Mouse (Mus musculus) left cerebral cortex, postnatal 36 days (tissue): Measurements from ENCODE around the gene Klk8. TPM values are rescaled to one million over a fixed set of nuclear protein-coding genes. Genes with fewer than 3 reads are reported as not detected.

Experiments
- DNase-seq, 2 experiments: peaks; one replicate each; pipeline ENCODE4 v3.0.0; 2021 to 2022; ENCODE audit warnings: low spot score in 2 of 2, mixed read lengths in 1 of 2
- intact Hi-C: fragments of 180-260 bp; cut with DNase I; formaldehyde crosslinking; loops from one replicate; pipeline ENCODE4 v1.15.1; 2025
- total RNA-seq, 2 experiments: library from RNA; stranded (reverse); gene quantifications; 2 replicates each; pipeline ENCODE4 v1.2.3; 2021

The Klk8 gene
- total RNA-seq, 2 experiments from 2014 or later = 1.3 to 3.6 TPM

GRCm38 (mm10) chr7:43785286-43785685 is 12.1 kb upstream of the Klk8 start:
- intact Hi-C loops = loop anchor here (10.0 kb wide), 1 partner anchor 90 kb away; no protein-coding TSS in a partner anchor
- no peak for DNase-seq

DNA sequence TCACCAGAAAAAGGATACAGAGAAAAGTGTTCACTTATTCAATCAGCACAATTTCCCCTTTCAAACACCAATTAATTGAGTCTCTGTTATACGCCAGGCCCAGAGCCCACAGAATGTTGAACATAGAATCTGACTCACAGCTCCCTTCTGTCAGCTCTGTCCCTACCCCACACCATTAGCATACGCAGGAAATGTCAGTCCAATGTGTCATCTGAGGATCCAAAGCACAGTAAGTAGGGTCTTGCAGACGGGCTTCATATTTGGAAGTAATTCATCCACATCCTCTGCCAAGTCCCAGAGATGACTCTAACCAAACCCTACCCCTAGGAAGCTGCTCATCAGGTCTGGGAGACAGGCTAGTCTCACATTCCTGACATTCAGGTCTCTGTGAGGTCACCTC is 9.3 kb upstream of the Klk8 start:
- no peak for DNase-seq
- intact Hi-C loops = loop anchor here (10.0 kb wide), 1 partner anchor 87 kb away; no protein-coding TSS in a partner anchor

GRCm38 (mm10) chr7:43789295-43789694 is 8.1 kb upstream of the Klk8 start:
- DNase-seq = no peak
- intact Hi-C loops = loop anchor here (10.0 kb wide), 1 partner anchor 86 kb away; no protein-coding TSS in a partner anchor

- DNase-seq = no peak
- intact Hi-C loops = no loop called here
Observed at GRCm38 (mm10) chr7:43791591-43791990, 5.8 kb upstream of the Klk8 start, which contains the start of gene Klk9. TSS of gene Klk9 (plus strand) at chr7:43791891.

DNA sequence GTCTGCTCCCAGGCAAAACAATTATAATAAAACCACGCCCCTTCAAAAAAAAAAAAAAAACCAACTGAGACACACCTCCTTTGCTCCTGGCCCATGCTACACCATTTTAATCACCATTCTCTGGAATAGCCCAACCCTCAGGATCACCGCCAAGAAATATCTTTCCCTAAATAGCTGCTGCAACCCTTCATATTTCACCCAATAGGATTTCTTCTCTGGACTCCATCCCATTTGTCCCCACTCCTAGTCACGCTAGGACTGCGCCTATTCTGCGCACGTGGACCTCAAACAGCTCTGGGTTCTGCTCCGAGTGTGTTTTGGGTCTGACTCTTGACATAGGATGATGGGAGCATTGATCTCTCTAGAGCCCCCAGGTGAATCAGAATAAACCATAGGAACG is 1.0 kb upstream of the Klk8 start:
- intact Hi-C loops = no loop called here
- no peak for DNase-seq

GRCm38 (mm10) chr7:43797844-43798462 is 576 bp downstream of the Klk8 start:
- intact Hi-C loops = no loop called here
- no peak for DNase-seq

DNA sequence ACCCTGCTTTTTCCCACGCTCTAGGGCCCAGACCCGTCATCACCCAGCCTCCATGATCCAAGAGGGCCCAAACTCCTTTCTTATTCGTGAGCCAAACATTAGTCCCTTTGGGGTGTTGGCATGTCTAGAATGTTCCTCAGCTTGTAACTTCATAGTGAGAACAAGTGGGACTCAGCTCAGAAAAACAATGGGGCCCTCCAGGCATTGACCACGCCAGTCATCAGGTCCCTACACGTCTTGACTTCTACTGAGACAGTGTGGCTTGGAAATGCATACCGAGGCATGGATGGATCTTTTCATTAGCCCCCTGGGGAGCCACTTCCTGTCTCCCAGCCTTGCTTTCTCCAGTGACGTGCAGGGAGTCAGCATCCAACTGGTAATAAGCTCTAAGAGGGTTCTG is 2.5 kb downstream of the Klk8 start:
- DNase-seq = no peak
- intact Hi-C loops = no loop called here

GRCm38 (mm10) chr7:43810994-43811393 is 13.6 kb downstream of the Klk8 start, which contains the start of gene Klk7:
TSS of gene Klk7 (plus strand) at chr7:43811294.
- DNase-seq = no peak
- intact Hi-C loops = no loop called here

- DNase-seq = no peak
- intact Hi-C loops = no loop called here
Observed at GRCm38 (mm10) chr7:43815211-43815610, 17.8 kb downstream of the Klk8 start.

GRCm38 (mm10) chr7:43816746-43817145 is 19.4 kb downstream of the Klk8 start:
- intact Hi-C loops = no loop called here
- no peak for DNase-seq

- intact Hi-C loops = no loop called here
- no peak for DNase-seq
Observed at GRCm38 (mm10) chr7:43821581-43821980, 24.2 kb downstream of the Klk8 start.

DNA sequence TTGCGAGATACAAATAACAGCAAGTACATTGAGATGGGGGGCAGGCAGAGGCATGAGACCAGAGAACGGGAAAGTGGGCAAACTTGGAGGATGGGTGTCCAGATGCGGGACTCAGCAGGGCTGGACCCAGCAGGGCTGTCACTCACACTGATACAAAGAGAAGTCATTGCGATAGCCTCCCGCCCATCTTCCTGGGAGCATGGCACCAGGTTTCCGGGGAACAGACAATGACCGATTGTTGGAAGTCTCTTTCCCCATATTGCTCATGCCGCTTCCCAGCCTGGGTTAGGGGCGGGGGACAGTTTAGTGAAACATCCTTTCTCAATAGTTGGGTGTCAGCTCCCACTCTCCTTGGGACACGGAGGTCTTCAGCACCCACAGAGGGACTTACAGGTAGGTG is 26.8 kb downstream of the Klk8 start, which contains the start of gene Klk6:
Klk6 (plus strand) TSS at position 301 of the 400 bp plus-strand sequence.
- intact Hi-C loops = no loop called here
- no peak for DNase-seq

- intact Hi-C loops = no loop called here
- no peak for DNase-seq
Observed at GRCm38 (mm10) chr7:43826056-43826455, 28.7 kb downstream of the Klk8 start.

DNA sequence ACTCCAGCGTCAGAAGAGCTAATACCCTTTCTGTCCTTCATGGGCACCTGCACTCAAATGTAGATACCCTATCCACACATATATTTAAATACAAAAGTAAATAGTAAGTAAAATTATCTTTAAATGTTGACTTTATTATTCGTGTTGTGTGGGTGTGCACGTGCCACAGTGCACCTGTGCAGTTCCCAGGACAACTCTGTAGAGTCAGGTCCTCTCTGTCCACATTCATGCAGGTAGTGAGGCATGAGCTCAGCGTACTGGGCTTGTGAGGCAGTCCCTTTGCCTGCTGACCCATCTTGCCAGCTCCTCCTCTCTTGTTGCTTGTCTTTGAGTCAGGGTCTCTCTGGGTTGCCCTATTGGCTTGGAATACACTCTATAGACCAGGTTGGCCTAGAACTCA is 30.3 kb downstream of the Klk8 start:
- DNase-seq = no peak
- intact Hi-C loops = no loop called here

GRCm38 (mm10) chr7:43829006-43829405 is 31.6 kb downstream of the Klk8 start:
- no peak for DNase-seq
- intact Hi-C loops = no loop called here

DNA sequence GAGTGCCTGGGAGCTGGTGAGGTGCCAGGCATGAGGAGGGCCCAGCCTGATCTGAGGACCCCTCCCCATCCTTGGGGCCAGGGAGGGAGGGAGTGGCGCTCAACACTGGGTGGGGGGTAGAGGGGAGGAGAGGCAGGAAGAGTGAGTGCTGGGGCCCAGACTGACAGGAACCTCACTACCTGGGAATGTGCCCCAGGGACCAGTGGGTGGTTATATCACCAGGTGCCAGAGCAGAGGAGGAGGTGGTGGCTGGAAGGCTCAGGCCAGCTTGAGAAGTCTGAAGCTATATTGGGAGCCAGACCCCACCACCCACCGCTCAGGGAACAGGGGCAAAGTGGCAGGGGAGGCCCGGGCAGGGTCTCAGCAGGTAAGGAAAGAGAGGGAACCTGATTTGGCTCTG is 44.3 kb downstream of the Klk8 start, which contains the start of gene Klk5:
Klk5 (plus strand) TSS at position 271 of the 400 bp plus-strand sequence.
- intact Hi-C loops = no loop called here
- DNase-seq = no peak

- intact Hi-C loops = no loop called here
- DNase-seq = no peak
Observed at GRCm38 (mm10) chr7:43843801-43844200, 46.4 kb downstream of the Klk8 start.

- no peak for DNase-seq
- intact Hi-C loops = no loop called here
Observed at GRCm38 (mm10) chr7:43851616-43852015, 54.2 kb downstream of the Klk8 start.
